Mouse (Mus musculus): Measurements from ENCODE around the gene Upp1. TPM values are rescaled to one million over a fixed set of nuclear protein-coding genes. Genes with fewer than 3 reads are reported as not detected.

Gene Upp1
- total RNA-seq (2021): 1 to 10 TPM; 4.0 to 4.1 TPM
- long read RNA-seq, partial matches to known transcripts: 1 of 3 reads
- long read RNA-seq, other reads (novel, unspliced or antisense): 1 of 3 reads

GRCm38 (mm10) chr11:9118050-9118420 lies at the start of gene Upp1:
TSS of gene Upp1 (plus strand) at chr11:9118103.
- no peak for DNase-seq (ENCODE audit: low spot score in 2 of 2)

GRCm38 (mm10) chr11:9076444-9076843 lies 41.5 kb upstream of the Upp1 start:
- DNase-seq (ENCODE audit: low spot score in 2 of 2): no peak

DNA sequence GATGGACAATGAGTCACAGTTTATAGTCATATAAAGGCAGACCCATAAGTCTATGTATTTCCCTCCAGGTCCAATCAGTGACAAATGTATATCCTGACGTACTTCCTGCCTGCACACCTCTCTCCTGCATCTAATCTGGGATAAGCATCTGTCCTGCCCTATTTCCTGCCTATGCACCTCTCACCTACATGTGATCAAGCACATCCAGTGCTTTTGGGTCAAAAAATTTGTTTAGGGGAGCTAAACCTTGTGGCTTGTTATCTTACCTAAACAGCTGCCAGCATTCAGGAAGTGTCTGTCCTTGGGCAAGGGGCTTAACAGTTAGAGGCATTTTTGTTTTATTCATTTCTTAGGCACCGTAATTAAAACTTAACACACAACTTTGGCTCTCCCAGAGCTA lies 4.7 kb upstream of the Upp1 start:
- no peak for DNase-seq (ENCODE audit: low spot score in 2 of 2)

DNA sequence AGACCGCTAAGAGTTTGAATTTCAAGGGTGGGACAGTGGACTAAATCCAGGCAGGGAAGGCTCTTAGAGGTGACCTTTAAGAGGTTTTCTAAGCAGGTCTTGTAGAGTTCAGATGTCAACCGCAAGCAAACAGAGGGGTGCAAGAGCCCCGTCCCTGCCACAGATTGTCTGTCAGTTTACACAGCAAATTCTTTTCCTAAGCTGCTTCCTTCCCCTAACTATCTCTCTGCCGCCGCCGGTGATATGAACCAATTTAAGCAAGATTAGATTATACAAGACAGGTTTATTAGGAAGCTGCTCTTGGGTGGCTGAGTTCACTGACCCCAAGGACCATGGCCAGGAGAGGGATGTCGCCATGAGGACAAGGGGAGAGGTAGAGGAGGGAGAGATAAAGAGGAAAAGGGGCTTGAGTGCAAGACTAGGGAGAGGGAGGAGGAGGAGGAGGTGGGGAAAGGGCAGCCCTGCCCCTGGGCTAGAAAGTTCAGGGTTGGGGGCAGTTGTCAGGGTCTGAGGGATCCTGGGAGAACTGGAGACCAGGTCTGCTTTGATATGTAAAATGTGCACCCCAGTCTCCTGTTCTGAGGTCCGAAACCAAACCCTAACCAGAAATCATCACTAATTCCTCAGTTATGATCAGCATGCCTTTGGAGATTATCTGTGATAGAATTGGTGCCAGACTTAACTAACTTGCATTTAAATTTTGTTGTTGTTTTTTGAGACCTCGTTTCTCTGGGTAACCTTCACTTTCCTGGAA lies 2.4 kb upstream of the Upp1 start:
- no peak for DNase-seq (ENCODE audit: low spot score in 2 of 2)

- no peak for DNase-seq (ENCODE audit: low spot score in 2 of 2)
Observed at GRCm38 (mm10) chr11:9116121-9116520, 1.8 kb upstream of the Upp1 start.

DNA sequence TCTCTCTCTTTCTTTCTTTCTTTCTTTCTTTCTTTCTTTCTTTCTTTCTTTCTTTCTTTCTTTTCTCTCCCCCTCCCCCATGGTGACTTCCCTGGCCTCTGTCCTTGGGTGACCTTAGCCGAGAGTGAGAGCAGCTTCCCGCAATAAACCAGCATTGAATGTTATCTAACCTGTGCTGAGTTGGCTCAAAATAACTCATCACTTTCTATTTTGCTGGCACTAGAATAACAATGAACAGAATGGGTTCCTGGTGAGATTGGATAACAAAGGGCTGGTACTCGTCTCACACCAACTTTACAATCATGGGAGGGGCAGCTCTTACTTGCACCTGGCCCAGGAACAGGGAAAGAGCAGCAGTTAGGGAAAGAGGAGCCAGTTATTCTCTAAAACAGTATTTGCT lies 987 bp upstream of the Upp1 start:
- DNase-seq (ENCODE audit: low spot score in 2 of 2): no peak

- no peak for DNase-seq (ENCODE audit: low spot score in 2 of 2)
Observed at GRCm38 (mm10) chr11:9117358-9118049, 399 bp upstream of the Upp1 start.

- no peak for DNase-seq (ENCODE audit: low spot score in 2 of 2)
Observed at GRCm38 (mm10) chr11:9118421-9119121, 668 bp downstream of the Upp1 start.

DNA sequence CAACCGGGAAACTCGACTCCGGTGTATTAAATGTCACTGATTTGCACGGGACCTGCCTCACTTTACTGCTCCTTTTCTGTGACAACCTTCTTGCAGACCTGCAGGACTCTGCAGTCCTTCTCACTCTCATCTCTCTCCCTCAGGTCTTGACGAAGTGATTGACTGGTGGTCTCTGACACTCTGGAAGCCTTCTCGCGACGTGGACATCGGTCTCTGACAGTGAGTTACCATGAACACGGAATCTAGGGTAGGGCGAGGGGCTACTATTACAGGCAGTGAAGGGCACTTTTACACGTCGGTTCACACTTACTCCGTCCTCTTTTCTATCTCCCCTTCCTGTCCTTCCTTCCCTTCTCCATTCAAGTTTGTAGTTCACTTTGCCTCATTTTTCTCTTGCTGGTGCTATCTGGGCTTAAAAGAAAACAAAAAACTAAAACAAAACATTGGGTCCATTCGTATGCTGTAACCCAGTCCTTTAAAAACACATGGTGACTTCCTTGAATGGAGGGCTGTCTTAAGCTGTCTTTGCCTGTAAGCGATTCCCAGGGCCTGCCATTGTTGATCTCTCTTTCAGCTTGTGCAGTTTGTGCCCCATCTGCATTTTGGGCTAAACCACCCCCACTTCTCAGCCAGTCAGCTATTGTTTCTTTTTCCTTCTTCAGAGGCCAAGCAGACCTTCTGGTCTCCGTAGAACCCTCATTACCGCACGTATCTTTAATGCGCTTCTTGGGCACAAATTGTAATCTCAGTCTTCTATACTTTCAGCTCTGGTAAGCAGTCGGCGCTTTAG lies 1.5 kb downstream of the Upp1 start:
- DNase-seq (ENCODE audit: low spot score in 2 of 2): no peak

DNA sequence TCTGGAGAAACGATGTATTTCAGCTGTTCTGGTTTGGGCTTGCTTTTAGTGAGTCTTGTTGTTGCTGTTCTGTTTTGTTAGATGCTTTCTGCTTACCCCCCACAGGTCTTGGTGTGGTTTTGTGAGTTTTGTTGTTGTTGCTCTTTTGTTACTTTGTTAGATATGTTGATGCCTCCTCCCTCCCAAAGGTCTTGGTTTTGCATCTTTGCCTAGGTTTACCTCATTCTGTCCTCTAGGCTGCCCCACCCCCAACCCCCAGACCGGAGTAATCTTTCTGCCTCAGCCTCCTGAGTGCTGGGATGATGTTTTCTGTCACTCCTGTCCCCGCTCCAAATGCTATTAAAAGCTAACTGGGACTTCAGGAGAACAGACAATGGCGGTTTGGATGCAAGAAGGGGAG lies 4.4 kb downstream of the Upp1 start:
- DNase-seq (ENCODE audit: low spot score in 2 of 2): no peak

DNA sequence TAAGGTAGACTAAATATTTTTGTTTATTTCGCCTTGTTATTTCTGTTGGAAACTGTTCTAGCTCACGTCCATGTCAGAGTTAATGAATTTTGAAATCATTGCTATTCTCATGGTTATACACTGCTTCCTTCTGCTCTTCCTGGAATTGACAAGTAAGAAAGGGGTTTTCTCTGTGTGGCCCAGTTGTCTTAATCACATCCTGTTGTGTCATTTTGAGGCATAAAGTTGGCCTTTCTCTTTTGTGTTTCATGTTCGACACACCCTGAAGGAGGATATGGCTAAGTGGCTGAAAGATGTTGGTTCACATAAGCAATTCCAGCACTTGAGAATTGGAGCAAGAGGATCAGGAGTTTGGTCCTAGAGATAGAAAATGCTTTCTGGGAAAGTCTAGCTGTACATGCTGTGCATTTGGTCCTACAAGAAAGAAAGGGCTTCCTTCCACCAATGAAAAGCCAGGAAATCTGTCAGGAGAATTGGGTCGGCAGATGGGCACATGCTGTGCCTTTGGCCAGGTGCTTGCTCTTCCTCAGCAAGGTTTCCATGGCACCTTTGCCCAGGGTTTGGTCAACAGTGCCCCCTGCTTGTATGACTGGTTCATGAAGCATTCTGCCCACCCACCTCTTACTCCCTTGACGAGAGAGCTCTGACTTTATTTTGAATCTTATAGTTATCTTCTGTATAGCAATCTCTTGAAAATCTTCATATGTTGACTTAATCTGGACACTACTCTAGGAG lies 8.6 kb downstream of the Upp1 start:
- DNase-seq (ENCODE audit: low spot score in 2 of 2): no peak

DNA sequence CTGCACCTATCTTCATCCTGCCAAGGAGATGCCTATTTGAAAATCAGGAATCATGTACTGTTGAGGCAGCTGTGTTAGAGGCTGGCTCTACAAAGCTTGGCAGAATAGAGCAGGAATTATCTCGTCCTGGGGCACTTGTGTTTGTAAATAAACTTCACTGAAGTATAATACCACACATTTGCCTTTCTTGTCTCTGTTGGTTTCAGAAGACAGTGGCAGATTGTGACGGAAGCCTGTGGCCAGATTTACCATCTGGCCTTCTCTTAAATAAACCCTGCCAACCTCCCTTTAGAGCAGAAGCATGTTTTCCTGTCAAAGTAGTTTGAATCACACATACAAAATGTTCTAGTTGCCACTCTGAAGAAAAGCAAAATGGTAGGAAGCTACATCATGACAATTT lies 10.2 kb downstream of the Upp1 start:
- DNase-seq (ENCODE audit: low spot score in 2 of 2): peak; percentile 46 to 82

DNA sequence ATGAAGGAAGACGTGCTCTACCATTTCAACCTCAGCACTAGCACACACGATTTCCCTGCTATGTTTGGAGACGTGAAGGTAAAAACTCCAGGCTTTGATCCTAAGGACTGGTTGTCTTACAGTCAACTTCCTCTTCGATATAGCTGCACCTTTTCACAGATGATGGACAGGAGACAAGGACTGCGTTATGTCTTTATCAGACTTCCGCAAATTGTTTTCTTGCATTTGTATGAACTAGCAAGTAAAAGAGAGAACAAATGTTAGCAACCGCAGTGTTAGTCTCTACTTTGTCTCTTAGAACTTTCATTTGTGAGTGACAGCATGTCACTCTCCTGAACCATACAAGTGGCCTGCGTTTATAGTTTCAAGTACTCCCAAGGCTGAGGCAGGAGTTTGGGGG lies 11.6 kb downstream of the Upp1 start:
- no peak for DNase-seq (ENCODE audit: low spot score in 2 of 2)

- DNase-seq (ENCODE audit: low spot score in 2 of 2): no peak
Observed at GRCm38 (mm10) chr11:9131688-9132087, 13.8 kb downstream of the Upp1 start.

- no peak for DNase-seq (ENCODE audit: low spot score in 2 of 2)
Observed at GRCm38 (mm10) chr11:9135589-9136246, 17.8 kb downstream of the Upp1 start.

GRCm38 (mm10) chr11:9136471-9136870 lies 18.6 kb downstream of the Upp1 start:
- DNase-seq (ENCODE audit: low spot score in 2 of 2): peak; percentile 77 to 96

- DNase-seq (ENCODE audit: low spot score in 2 of 2): no peak
Observed at GRCm38 (mm10) chr11:9145113-9145512, 27.2 kb downstream of the Upp1 start.

GRCm38 (mm10) chr11:9146115-9146514 lies 28.2 kb downstream of the Upp1 start:
- no peak for DNase-seq (ENCODE audit: low spot score in 2 of 2)

DNA sequence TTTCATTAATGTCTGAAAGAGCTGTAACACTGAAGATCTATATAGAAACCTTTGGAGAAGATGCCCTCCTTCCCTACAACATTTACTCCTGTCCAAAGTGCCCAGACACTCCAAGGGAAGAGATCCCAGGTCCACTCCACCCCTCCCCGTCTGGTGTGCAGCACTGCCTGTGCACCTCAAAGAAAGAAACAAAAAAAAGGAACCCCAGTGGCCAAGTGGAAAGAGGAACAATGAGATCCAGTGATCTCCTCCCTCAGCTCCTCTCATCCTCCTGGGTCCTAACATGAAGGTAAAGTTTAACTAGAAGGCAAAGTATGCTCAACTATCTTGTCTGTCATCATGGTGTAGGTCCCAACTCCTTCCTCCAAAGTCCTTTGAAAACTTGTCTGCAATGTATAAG lies 28.8 kb downstream of the Upp1 start:
- no peak for DNase-seq (ENCODE audit: low spot score in 2 of 2)

DNA sequence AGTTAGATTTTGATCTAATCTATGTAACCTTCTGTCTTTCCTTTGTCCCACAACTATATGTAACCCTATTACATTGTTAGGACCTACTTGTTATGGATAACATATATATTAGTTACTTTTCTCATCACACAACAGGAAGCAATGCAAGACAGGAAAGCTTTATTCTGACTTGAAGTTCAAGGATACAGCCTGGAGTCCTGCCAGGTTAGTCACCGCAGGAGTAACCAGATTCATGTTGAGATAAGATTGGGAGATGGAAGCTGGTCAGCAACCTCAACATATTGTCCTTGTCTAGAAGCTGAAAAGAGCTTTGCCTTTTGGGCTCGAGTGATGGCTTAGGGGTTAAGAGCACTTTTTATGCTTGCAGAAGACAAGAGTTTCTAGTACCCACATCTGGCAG lies 30.3 kb downstream of the Upp1 start:
- no peak for DNase-seq (ENCODE audit: low spot score in 2 of 2)
